Mouse (Mus musculus) ES-E14 (cell line): Measurements from ENCODE around the gene Prkar1a.

ENCODE experiments used
- CHD2 ChIP-seq: IDR thresholded peaks from 2 replicates; pipeline ENCODE4 v1.6.1; 2014; ENCODE audit warnings: mild to moderate bottlenecking, low read depth, low read length, inconsistent platforms
- HCFC1 ChIP-seq: IDR thresholded peaks from 2 replicates; pipeline ENCODE4 v1.6.1; 2012; ENCODE audit warnings: low read length, inconsistent platforms, borderline replicate concordance; ENCODE audit not compliant: insufficient read depth
- MAFK ChIP-seq: IDR thresholded peaks from 2 replicates; pipeline ENCODE4 v1.6.1; 2014; ENCODE audit warnings: mild to moderate bottlenecking, low read depth, low read length, inconsistent platforms; ENCODE audit not compliant: insufficient read depth
- ZC3H11A ChIP-seq: IDR thresholded peaks from 2 replicates; pipeline ENCODE4 v1.6.1; 2012; ENCODE audit warnings: low read depth, mild to moderate bottlenecking, inconsistent platforms, low read length, borderline replicate concordance
- ZNF384 ChIP-seq: IDR thresholded peaks from 2 replicates; pipeline ENCODE4 v1.6.1; 2012; ENCODE audit warnings: low read depth, low read length, inconsistent platforms

DNA sequence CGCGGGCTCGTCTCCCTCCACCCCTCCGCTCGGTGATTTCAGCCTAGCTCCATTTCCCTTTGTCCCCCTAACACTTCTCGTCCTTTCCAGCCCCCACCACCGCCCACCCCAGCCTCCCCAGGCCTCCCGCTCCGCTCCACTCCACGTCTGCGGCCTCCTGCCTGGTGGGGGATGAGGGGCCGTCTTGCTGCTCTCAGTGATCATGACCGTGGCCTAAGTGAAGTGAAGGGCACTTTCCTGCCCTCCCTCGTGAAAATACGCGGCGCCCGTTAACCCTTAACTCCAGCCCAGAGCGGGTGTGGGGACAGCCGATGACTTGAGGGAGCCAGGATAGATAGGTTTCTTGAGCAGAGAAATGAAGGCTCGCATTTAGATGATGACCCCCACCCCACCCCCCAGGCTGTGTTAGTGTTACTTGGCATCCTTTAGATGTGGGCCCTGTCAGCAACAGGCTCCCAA, 2.4 kb downstream of the Prkar1a start:
- no peak for TF ChIP-seq ZNF384
- no peak for TF ChIP-seq ZC3H11A
- TF ChIP-seq CHD2: no peak
- no peak for TF ChIP-seq MAFK
- no peak for TF ChIP-seq HCFC1
